Mouse (Mus musculus): ENCODE data around the gene Nxf3.
"Not testable (repeated sequence)": the region's sequence is repeated elsewhere in the genome, so short reads cannot be mapped to it uniquely, and the experiment has no call there.

The Nxf3 gene

GRCm38 (mm10) chrX:136085155-136085554 lies at the start of gene Nxf3:
Gene Nxf3, minus strand, starts transcription at chrX:136085255.
- no peak for DNase-seq (ENCODE audit: extremely low read depth, low read depth)

DNA sequence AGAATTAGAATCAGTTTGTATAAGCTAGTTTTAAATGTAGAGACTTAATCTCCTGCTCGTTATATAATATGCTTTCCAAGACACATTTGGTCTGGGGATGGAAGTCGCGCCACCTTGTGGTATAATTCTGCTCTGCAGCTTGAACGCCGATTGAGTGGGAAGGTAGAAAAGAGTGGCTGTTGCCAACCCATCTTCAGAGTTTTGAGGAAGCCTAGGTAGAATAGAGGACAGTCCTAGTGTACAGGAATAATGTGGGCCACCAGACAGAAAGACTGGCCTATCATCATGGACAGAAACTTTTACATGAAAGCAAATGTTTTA lies 42.6 kb upstream of the Nxf3 start:
- peak; percentile 79 for DNase-seq (ENCODE audit: extremely low read depth, low read depth)

DNA sequence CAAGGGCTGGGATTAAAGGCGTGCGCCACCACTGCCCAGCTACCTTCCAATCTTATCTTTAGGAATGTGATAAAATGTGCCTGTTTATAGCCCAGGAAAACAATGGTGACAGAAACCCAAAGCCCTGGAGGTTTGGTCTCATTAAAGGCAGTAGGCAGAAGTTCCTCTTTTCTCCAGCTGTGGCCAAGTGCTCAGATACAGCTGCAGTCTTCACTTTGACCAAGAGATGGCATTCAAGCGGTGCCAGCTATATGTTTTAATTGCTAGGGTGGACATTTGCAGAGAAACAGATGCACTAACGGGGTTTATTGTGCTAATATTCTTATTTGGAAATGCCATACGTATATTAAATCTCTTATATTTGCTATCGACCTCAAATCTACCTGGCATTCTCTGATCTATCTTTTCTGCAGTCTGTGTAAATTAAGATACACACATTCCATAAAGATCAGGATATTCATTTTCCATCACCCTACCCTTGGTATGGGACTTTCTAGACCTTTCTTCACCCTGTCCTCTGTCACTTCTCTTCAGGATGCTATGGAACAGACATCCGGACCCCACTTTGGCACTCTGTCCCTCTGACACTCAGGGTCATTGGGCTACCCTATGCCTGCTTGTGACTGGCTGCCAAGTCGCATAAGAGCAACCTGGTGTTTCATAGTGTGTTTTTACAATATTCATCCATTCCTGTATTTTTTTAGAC lies 42.1 kb upstream of the Nxf3 start:
- peak; percentile 88 for DNase-seq (ENCODE audit: extremely low read depth, low read depth)

GRCm38 (mm10) chrX:136115419-136115961 lies 30.4 kb upstream of the Nxf3 start:
- no peak for DNase-seq (ENCODE audit: extremely low read depth, low read depth)

DNA sequence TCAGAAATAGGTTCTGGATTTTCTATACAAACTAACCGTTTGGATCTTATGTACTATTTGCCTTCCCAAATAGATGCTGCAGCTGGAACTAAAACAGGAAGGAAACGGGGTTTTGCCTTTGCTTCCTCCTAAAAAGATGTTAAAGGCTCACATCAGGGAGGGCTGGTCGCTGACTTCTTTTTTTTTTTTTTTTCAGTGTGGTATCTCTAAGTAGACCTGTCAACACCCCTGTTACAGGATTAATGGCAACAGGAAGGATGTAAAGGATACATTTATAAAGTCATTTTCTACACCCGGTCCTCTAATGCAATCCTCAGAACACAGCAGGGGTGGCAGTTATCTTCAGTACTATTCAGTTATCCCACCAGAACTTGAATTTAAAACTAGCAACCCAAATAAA lies 30.0 kb upstream of the Nxf3 start:
- peak; percentile 86 for DNase-seq (ENCODE audit: extremely low read depth, low read depth)

DNA sequence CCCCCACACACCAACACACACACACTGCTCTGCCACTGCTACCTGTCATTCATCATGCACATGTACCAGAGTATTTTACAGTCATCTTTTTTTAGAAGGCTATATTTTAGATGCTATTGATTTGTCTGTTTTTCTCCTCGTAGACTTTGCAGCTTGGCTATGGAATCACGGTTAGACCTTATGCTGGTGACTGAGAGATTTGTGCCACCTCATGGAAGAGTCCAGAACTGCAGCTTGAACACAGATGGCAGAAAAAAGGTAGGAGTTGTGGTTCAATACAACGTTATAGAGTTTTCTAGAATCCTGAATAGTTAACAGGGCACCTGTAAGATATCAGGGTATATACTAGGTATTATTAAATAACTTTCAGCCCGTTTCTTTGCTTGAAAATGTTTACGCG lies 22.9 kb upstream of the Nxf3 start:
- DNase-seq (ENCODE audit: extremely low read depth, low read depth), result peak; percentile 24

DNA sequence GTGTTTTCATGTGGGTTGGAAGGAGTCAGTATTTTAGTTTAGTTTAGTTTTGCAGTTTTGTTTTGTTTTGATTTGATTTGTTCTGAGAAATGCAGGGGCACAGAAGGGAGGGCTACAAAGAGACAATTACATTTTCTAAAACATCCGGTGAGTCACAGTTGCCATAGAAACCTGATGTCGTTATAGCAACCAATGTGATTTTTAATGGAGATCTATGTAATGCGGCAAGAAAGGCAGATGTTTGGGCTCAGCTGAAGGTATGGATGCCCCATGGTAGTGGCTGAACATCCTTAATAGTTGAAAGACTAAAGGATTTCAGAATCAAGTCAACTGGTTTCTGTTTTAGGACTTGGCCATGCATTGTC lies 19.7 kb upstream of the Nxf3 start:
- DNase-seq (ENCODE audit: extremely low read depth, low read depth), result no peak

DNA sequence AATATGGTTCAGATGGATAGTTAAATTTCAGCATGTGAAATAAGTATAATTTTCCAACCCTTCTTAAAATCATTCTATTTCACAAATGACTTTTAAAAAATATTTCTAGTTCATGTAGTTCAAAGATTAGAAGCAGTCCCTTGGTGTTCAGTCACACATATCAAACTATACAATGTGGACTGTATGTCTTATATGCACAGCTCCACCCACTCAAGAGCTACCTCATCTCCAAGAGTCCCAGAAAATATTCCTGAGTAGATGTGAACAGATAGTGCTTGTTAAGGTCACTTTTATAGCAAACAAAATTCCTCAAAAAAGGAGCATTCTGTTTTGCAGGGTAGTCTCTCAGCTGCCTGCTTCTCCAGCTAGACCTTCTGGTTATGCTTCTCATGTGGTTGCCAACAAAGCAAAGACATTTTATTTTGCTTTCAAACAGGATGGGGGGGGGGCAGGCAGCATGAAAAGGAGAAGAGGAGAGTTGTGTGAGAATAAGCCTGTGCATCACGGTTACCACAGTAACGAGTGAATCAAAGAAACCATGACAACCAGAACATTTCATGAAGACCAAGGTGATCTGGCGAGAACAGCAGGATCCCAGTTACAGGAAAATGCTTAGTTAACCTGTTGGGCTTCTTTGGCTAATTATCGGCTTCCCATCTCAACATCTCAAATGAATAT lies 19.1 kb upstream of the Nxf3 start:
- no peak for DNase-seq (ENCODE audit: extremely low read depth, low read depth)

DNA sequence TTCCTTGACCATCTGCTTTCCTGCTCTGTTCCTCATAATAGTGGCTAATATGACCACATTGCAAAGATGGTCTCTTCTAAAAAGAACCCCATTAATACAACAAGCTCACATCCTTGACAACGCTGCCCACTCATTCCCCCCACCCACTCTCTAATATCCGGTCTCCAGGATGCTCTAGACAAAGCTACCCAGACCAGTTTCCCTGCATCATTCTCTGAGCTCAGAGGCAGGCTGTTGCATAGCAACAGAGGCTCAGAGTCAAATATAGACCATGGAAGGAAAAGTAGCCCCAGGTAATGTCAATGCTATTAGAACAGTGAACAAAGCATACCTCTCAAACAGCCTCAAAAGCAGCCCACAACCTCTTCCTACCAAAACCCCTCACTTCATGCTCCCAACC lies 9.4 kb upstream of the Nxf3 start:
- DNase-seq (ENCODE audit: extremely low read depth, low read depth), result no peak

DNA sequence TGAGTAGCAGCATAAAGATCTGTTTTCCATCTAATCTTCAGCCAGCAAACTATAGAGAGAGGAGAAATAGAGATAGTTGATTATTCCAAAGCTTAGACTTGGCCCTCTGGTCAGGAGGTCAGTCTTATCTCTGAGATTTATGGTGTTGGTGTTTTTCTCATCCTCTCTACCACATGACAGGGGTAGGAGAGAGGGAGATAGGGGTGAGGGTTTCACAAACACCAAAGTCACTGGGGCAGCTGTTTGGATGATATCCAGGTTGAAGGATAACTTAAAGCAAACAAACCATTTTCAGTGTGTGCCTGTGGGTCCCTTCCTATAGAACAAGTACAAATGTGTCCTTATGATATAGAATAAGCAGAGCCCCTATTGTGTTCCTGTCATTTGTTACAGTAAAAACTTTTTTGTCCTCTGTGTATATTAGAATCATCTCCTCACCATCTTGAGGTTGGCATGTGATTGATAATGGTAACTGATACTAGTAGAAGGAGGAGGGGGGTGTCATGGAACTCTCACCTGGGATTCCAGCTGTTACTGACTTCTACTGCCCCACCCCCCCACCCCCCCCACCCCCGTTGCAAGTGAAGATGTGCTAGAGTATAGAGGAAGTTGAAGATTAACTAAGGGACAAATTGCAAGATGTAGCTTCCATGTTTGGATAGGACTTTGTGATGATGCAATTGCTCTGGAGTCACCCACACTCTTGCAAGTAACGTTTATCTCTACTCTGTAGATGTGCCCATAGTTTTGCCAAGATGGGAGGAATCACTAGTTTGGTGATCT lies 7.6 kb upstream of the Nxf3 start:
- DNase-seq (ENCODE audit: extremely low read depth, low read depth), result no peak

GRCm38 (mm10) chrX:136068020-136068419 lies 17.0 kb downstream of the Nxf3 start, which contains the start of gene Bex2:
Gene Bex2, minus strand, starts transcription at chrX:136068236.
- not testable (repeated sequence) for DNase-seq (ENCODE audit: extremely low read depth, low read depth)

DNA sequence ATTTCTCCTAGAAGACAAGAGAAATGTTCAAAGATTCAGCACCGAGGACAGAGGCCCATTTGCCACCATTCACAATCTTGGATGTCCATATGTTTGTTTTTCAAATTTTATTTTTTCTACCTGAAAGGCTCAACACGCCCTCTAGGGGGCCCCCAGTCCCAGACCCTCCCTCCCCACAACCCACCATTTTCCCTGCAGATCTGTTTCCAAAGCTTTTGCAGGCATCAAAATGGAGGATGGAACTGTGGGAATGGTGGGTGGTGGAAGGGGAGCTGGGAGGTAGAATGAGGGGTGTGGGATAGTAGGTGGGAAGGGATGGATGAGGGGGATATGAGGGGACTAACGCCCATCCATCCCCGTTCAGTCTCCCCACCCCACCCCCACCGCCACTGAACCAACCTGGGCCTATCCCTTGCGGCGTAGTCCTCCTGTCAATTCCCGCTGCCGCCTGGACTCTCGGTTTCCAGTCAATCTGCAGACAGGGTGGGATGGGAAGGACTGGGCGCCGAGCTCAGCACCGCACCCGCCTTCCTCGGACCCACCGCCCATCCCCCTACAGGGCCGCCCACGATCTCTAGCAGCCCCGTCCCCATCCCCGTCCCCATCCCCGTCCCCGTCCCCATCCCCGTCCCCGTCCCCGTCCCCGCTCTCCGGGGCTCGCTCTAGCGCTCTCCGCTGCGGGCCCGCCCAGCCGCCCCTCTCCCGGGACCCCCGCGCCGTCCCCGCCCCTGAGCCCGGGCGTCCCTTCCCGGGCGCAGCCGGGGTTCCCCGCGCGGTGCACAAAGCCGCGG lies 17.7 kb downstream of the Nxf3 start:
- not testable (repeated sequence) for DNase-seq (ENCODE audit: extremely low read depth, low read depth)

GRCm38 (mm10) chrX:136060698-136061097 lies 24.4 kb downstream of the Nxf3 start:
- DNase-seq (ENCODE audit: extremely low read depth, low read depth), result no peak

DNA sequence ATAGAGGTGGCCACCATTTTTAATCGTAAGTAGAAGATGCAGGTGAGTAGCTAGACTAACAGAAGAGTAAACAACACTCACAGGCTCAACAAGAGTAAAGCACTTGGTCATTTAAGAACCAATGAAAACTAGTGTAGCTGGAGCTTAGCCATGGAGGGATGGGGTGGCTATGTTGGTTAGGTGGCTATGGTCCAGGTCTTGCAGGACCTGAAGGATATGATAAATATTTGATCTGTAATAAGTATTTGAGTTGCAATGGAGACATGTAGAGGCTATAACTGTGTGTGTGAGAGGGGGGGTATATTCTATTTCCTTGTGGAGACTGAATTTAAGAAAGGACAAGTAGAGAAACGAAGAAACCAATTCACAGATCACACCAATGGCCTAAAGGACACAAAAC lies 33.8 kb downstream of the Nxf3 start:
- DNase-seq (ENCODE audit: extremely low read depth, low read depth), result no peak

- DNase-seq (ENCODE audit: extremely low read depth, low read depth), result peak; percentile 66
These were observed 37.5 kb downstream of the Nxf3 start for GRCm38 (mm10) chrX:136047528-136047927.

GRCm38 (mm10) chrX:136043726-136044125 lies 41.3 kb downstream of the Nxf3 start:
- no peak for DNase-seq (ENCODE audit: extremely low read depth, low read depth)

DNA sequence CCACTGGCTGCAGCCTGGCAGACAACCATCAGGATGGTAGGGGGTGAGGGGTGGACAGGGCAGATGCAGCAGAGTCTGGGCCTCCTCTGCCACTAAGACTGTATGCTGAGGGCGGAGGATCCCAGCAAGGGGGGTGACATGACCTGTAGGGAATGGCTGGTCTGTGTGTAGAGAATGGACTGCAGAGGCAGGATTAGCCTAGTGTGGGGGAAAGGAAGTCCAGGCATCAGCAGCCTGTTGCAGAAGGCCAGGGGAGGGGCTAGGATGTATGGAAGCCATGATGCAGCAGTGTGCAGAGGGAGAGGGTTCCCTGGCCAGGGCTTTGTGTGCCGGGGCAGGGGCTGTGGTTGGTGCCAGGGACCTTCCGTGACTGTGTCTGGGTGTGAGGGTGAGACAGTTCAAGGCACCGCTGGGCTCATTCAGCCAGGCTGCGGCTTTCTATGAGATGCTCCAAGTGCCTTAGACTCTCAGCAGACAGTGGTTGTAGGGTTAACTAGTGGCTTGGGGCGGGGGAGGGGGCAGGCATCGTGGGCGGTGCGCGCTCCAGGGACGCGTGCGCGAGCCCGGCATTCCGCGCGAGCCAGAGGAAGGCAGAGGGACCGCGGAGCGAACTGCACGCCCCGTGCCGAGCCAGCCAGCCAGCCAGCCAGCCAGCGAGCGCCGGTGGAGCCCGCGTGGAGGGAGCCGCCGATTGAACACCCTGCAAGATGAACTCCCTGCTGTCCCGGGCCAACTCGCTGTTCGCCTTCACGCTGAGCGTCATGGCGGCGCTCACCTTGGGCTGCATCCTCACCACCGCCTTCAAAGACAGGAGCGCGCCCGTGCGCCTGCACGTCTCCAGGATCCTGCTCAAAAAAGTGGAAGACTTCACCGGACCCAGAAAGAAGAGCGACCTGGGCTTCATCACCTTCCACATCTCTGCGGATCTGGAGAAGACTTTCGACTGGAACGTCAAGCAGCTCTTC lies 52.0 kb downstream of the Nxf3 start, which contains the start of gene Arxes1:
Gene Arxes1 (plus strand): TSS at position 569 of the 965 bp plus-strand sequence.
- not testable (repeated sequence) for DNase-seq (ENCODE audit: extremely low read depth, low read depth)

GRCm38 (mm10) chrX:136030331-136030730 lies 54.7 kb downstream of the Nxf3 start:
- no peak for DNase-seq (ENCODE audit: extremely low read depth, low read depth)
